Mouse (Mus musculus) kidney, postnatal 4 days (tissue): ENCODE measurements at regions not wholly inside any gene's neighbourhood (a gene's known extent, or its start where the extent isn't known, plus 50 kb on each side); places are given as distances from the start of the nearest gene placed in this dataset.
A peak's percentile ranks its signal among the peaks of the same experiment; 100 is the strongest.

Experiments
- DNase-seq, 2 experiments: peaks; one replicate each; pipeline ENCODE4 v3.0.0; 2021; ENCODE audit warnings: mixed read lengths in 2 of 2

GRCm38 (mm10) chr3:52801446-52801845 lies 215.6 kb downstream of the Cog6 start:
- DNase-seq, result no peak

- no peak for DNase-seq
Measured at GRCm38 (mm10) chr3:52800673-52801072, 216.4 kb downstream of the Cog6 start.

GRCm38 (mm10) chr3:52797801-52798200 lies 219.2 kb downstream of the Cog6 start:
- peak; percentile 4 to 10 for DNase-seq

DNA sequence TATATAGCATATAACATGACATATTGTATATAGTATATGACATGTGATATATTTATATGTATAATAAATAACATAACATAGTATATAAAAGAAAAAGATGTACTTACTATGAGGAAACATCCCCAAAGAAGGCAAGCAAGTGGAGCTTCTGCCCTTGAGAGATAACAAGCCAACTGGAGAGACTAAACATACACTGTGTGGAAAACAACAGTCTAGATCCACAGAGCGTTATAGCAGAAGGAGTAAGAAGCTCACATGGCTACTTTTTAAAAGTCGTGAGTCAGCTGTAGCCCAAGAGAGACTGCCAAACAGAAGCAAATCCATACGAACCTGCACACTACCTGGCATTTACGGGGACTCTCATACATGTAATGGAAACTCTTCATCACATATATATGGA lies 219.9 kb downstream of the Cog6 start:
- no peak for DNase-seq

- DNase-seq, result no peak
Measured at GRCm38 (mm10) chr3:52794218-52794617, 222.8 kb downstream of the Cog6 start.

GRCm38 (mm10) chr3:52792801-52793200 lies 224.2 kb downstream of the Cog6 start:
- DNase-seq, result no peak

DNA sequence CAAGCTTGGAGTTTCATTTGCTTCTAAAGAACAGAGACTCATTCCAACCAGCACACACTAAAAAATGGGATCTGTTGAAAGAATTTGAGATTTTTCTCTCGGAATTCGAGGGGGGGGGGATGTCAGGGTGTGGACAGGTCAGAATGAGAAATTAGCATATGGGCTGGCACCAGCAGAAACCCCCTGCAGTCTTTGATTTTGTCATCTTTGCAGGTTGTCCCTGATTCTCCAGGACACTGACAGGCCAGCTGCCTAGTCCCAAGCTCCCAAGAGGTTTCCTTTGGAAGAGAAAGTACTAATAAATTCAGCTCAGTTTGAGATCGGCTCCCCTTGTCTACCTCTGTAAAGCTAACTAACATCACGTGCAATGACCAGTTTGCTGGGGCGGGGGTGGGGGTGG lies 224.9 kb downstream of the Cog6 start:
- no peak for DNase-seq

- no peak for DNase-seq
Measured at GRCm38 (mm10) chr3:52790942-52791341, 226.1 kb downstream of the Cog6 start.

- no peak for DNase-seq
Measured at GRCm38 (mm10) chr3:52787964-52788760, 228.9 kb downstream of the Cog6 start.

DNA sequence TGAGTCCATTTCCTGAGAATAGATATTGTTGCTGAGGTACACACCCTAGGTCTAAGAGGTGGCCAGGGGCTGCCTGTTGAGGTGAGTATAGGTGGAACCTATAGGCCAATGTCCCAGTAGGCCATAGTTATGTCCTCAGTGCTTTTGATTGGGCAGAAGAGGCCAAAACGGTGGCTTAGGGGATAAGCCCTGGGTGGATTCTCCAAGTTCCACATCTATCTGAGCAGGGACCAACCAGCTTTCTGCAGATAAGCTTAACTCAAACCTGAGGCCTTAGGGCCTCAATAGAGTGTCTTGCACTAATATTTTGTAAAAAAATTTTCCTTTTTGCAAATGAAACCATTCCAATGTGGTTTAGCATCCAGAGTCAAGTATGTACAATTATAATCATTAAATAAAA lies 231.4 kb downstream of the Cog6 start:
- DNase-seq, result no peak

DNA sequence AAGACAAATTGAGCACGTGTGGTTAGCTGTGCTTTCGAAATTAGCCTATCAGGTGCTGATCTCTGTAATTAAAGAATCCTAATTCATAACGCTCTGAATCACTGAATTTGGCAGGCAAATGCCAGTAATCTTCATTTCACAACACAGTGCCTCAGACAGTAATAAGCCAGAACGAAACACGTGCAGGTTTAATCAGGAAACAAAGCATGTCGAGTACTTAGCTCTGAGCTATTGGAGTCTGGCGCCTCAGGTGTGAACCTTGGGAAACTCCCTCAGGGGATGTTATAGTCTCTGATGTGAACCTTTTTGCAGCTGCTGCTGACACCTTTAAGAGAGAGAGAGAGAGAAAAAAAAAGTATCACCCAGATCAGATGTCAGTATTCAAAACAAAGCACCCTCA lies 232.6 kb downstream of the Cog6 start:
- DNase-seq, result no peak

DNA sequence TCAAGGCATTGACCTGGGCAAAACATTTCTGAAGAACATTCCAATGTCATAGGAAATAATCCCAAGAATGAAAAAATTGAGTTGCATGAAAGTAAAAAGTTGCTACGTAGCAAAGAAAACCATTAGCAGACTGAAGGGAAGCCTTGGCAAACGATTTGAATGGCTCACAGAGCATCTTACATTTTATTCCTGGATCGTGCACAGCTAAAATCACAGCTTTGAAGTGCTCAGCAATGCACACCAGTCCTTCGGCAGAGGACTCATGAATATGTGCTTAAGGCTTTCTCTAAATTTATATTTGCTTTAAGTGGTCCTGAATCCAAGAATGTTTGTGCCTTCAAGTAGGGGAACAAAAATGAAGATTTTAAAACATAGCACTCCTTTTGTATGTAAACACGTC lies 234.5 kb downstream of the Cog6 start:
- no peak for DNase-seq

DNA sequence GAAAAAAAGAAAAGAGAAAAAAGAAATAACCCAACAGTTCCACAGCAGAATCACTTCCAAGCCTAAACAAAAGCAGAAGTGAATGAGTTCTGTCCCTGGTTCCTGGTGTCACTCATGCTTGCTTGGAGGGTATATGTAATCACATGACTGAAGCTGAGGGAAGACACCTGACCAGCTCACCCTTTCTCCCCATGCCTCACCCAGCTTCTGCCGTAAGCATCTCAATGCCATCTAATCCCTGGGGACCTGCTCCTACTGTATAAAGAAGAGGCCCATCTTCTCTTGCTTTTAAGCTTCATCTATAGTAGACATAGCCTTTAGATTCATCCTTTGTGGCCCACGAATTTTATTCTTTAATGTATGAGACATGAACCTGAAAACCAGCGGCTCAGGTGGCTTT lies 235.5 kb downstream of the Cog6 start:
- DNase-seq, result no peak

GRCm38 (mm10) chr3:52780356-52780755 lies 236.7 kb downstream of the Cog6 start:
- DNase-seq, result no peak

GRCm38 (mm10) chr3:52775875-52776274 lies 241.2 kb downstream of the Cog6 start:
- DNase-seq, result no peak

- no peak for DNase-seq
Measured at GRCm38 (mm10) chr3:52775156-52775555, 241.9 kb downstream of the Cog6 start.

DNA sequence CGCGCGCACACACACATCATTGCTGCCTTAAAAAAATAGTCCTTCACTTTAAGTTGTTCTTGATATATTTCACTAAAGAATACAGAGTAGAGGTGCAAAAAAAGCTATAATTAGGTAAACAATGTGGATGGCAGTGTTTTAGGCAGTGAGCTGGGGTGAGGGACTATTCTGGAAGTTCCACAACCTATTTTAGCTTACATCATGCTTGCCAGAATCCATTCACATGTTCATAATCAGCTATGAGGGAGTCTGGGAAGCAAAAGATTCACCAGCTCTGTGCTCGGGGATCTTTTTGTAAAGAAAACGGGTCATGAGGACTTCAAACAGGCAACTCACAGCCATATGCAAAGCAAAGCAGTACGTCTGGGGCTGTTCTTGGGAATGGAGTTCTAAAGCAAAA lies 242.3 kb downstream of the Cog6 start:
- DNase-seq, result no peak

DNA sequence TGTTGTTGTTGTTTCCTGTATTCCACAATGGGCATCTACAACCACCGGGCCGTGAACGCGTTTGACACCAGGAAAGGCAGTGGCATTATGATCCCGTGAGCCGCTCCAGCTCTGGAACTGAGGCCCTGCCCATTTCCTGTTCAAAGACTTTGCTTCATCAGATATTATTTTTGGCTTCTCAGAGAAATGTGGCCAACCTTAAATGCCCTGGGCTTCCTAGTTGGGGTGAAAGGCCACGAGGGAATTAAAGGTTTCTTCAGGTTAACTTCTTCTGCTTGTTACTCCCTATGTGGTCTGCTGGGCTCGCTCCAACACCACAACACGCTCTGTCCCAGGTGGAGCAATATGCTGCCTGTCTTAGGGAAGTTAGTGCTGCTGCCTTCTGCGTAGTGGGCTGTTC lies 249.8 kb downstream of the Cog6 start:
- peak; percentile 22 to 37 for DNase-seq

- DNase-seq, result peak in 1 of 2 experiments; percentile 6
Measured at GRCm38 (mm10) chr3:52766841-52767240, 250.2 kb downstream of the Cog6 start.

GRCm38 (mm10) chr3:52764166-52764565 lies 252.9 kb downstream of the Cog6 start:
- DNase-seq, result no peak

- no peak for DNase-seq
Measured at GRCm38 (mm10) chr3:52763660-52764059, 253.4 kb downstream of the Cog6 start.

- DNase-seq, result no peak
Measured at GRCm38 (mm10) chr3:52762549-52762948, 254.5 kb downstream of the Cog6 start.

GRCm38 (mm10) chr3:52759846-52760245 lies 257.2 kb downstream of the Cog6 start:
- no peak for DNase-seq

- DNase-seq, result peak; percentile 54 to 57
Measured at GRCm38 (mm10) chr3:52758561-52758960, 258.5 kb downstream of the Cog6 start.

GRCm38 (mm10) chr3:52756816-52757215 lies 260.2 kb downstream of the Cog6 start:
- DNase-seq, result no peak
